Comparison of ENCODE assay signal across 9 mouse cellular contexts in genomic region chr1:72716926-72717325, GRCm38 (mm10). TPM values are rescaled to one million over a fixed set of nuclear protein-coding genes. Genes with fewer than 3 reads are reported as not detected.
DNase-seq lines count a peak whose midpoint lies in the region; ATAC-seq and TF ChIP-seq lines count a peak whose summit lies in the region.
"Had no signal": no experiment of that assay in that cellular context is flagged by ENCODE, and none has a peak within 500 bp of the region (broad histone marks: within the 10 kb centered on the region; RNA-seq: fewer than 3 reads in every experiment).

No protein-coding gene starts in this region.

- no peaks in the 10 kb centered on the region for H3K27me3 ChIP-seq in kidney, embryonic 15.5 days
- no peaks in the 10 kb centered on the region for H3K27me3 ChIP-seq in forebrain, embryonic 13.5 days
- H3K27me3 ChIP-seq in intestine, embryonic 15.5 days (replicated peaks) = no peaks in the 10 kb centered on the region
- no peaks in the 10 kb centered on the region for H3K27me3 ChIP-seq in midbrain, embryonic 13.5 days
- H3K27me3 ChIP-seq in stomach, postnatal 0 days (ENCODE audit: control insufficient read depth, insufficient read depth, low read length) = no peaks in the 10 kb centered on the region
- H3K27me3 ChIP-seq: neural tube, embryonic 13.5 days had no signal

- intact Hi-C loops in left cerebral cortex, postnatal 25 days (cut with DNase I) = loop anchor here (1.0 kb wide), 1 partner anchor 138 kb away; no protein-coding TSS in a partner anchor

- H3K4me3 ChIP-seq in kidney, embryonic 15.5 days (replicated peaks) = no peak overlapping the region
- H3K4me3 ChIP-seq in forebrain, embryonic 13.5 days = no peak overlapping the region
- no peak overlapping the region for H3K4me3 ChIP-seq in intestine, embryonic 15.5 days (replicated peaks)
- H3K4me3 ChIP-seq in midbrain, embryonic 13.5 days (replicated peaks) = no peak overlapping the region
- no peak overlapping the region for H3K4me3 ChIP-seq in stomach, postnatal 0 days (ENCODE audit: low read depth, low read length)
- H3K4me3 ChIP-seq: neural tube, embryonic 13.5 days had no signal

- H3K27ac ChIP-seq in kidney, embryonic 15.5 days = no peak overlapping the region
- H3K27ac ChIP-seq in forebrain, embryonic 13.5 days = no peak overlapping the region
- H3K27ac ChIP-seq in intestine, embryonic 15.5 days = no peak overlapping the region
- no peak overlapping the region for H3K27ac ChIP-seq in midbrain, embryonic 13.5 days
- no peak overlapping the region for H3K27ac ChIP-seq in stomach, postnatal 0 days (replicated peaks)
- H3K27ac ChIP-seq: neural tube, embryonic 13.5 days had no signal

- TF ChIP-seq CTCF in stomach, postnatal 0 days (IDR thresholded peaks at IDR 0.05; ENCODE audit: low read depth) = peak; percentile 99

- peaks cover 24% of the 10 kb centered on the region for H3K4me1 ChIP-seq in kidney, embryonic 15.5 days
- peaks cover 22% of the 10 kb centered on the region for H3K4me1 ChIP-seq in forebrain, embryonic 13.5 days
- H3K4me1 ChIP-seq in intestine, embryonic 15.5 days (replicated peaks) = peaks cover 7% of the 10 kb centered on the region; the same call in 1 of the 2 replicates
- H3K4me1 ChIP-seq in midbrain, embryonic 13.5 days (replicated peaks) = peaks cover 29% of the 10 kb centered on the region
- 0 out of 2 replicates have a peak, but pooled peaks cover 3% of the 10 kb centered on the region for H3K4me1 ChIP-seq in stomach, postnatal 0 days (replicated peaks; ENCODE audit: control insufficient read depth, insufficient read depth)

- peaks cover 51% of the 10 kb centered on the region for H3K36me3 ChIP-seq in kidney, embryonic 15.5 days
- peaks cover 45% of the 10 kb centered on the region for H3K36me3 ChIP-seq in forebrain, embryonic 13.5 days (ENCODE audit: poor library complexity, severe bottlenecking)
- peaks cover 14% of the 10 kb centered on the region for H3K36me3 ChIP-seq in intestine, embryonic 15.5 days
- peaks cover 40% of the 10 kb centered on the region for H3K36me3 ChIP-seq in midbrain, embryonic 13.5 days
- H3K36me3 ChIP-seq in stomach, postnatal 0 days (ENCODE audit: control insufficient read depth, insufficient read depth, low read length) = peaks cover 10% of the 10 kb centered on the region; the same call in 1 of the 2 replicates

- peak; percentile 77 for DNase-seq in kidney, adult 18-20 months
- peak; percentile 81 for DNase-seq in c-Kit-positive CD71-positive TER-119-positive erythroid progenitor cells, embryonic 14.5 days (ENCODE audit: low spot score)
- peak; percentile 75 to 76 for DNase-seq in left cerebral cortex, postnatal 25 days (ENCODE audit: low spot score in 2 of 2)
- peak; percentile 80 for DNase-seq in stomach, postnatal 0 days (ENCODE audit: low spot score)

- H3K9me3 ChIP-seq in kidney, embryonic 15.5 days (replicated peaks) = no peaks in the 10 kb centered on the region
- H3K9me3 ChIP-seq in forebrain, embryonic 13.5 days (replicated peaks) = no peaks in the 10 kb centered on the region
- H3K9me3 ChIP-seq in intestine, embryonic 15.5 days = no peaks in the 10 kb centered on the region
- no peaks in the 10 kb centered on the region for H3K9me3 ChIP-seq in midbrain, embryonic 13.5 days
- no peaks in the 10 kb centered on the region for H3K9me3 ChIP-seq in stomach, postnatal 0 days (ENCODE audit: control insufficient read depth, low read length)
- H3K9me3 ChIP-seq: neural tube, embryonic 13.5 days had no signal

- ATAC-seq in kidney, embryonic 15.5 days (replicated peaks; ENCODE audit: low FRiP score) = no peak
- peak; percentile 56 for ATAC-seq in forebrain, embryonic 13.5 days
- peak; percentile 41; the same call in 1 of the 2 replicates for ATAC-seq in intestine, embryonic 15.5 days
- peak; percentile 44 for ATAC-seq in midbrain, embryonic 13.5 days
- ATAC-seq in stomach, postnatal 0 days (ENCODE audit: low FRiP score, low TSS enrichment) = peak; percentile 45; the same call in 1 of the 2 replicates

- WGBS in kidney, embryonic 15.5 days = 14% methylated on average over 5 of the region's 5 CpGs
- 8% methylated on average over 5 of the region's 5 CpGs for WGBS in forebrain, embryonic 13.5 days
- 10% methylated on average over 5 of the region's 5 CpGs for WGBS in intestine, embryonic 15.5 days
- WGBS in midbrain, embryonic 13.5 days = 10% methylated on average over 5 of the region's 5 CpGs
- WGBS in stomach, postnatal 0 days = 8% methylated on average over 5 of the region's 5 CpGs

- H3K4me2 ChIP-seq in kidney, embryonic 15.5 days = no peak overlapping the region
- H3K4me2 ChIP-seq in forebrain, embryonic 13.5 days = no peak overlapping the region
- no peak overlapping the region for H3K4me2 ChIP-seq in intestine, embryonic 15.5 days (replicated peaks)
- no peak overlapping the region for H3K4me2 ChIP-seq in midbrain, embryonic 13.5 days (replicated peaks)
- H3K4me2 ChIP-seq in stomach, postnatal 0 days (replicated peaks; ENCODE audit: low read depth) = no peak overlapping the region
- H3K4me2 ChIP-seq: neural tube, embryonic 13.5 days had no signal

- H3K9ac ChIP-seq in kidney, embryonic 15.5 days = no peak overlapping the region
- H3K9ac ChIP-seq in forebrain, embryonic 13.5 days = no peak overlapping the region
- no peak overlapping the region for H3K9ac ChIP-seq in intestine, embryonic 15.5 days
- H3K9ac ChIP-seq in midbrain, embryonic 13.5 days (replicated peaks) = no peak overlapping the region
- H3K9ac ChIP-seq in stomach, postnatal 0 days (ENCODE audit: low read length) = no peak overlapping the region
- H3K9ac ChIP-seq: neural tube, embryonic 13.5 days had no signal

- TF ChIP-seq EP300 in stomach, postnatal 0 days (optimal IDR thresholded peaks at IDR 0.05) = no peak

RNA-seq across cellular contexts. Expression of gene Rpl37a, which starts 5.8 kb away (rescaled TPM):
- polyA plus RNA-seq in kidney, embryonic 15.5 days (2015; fragmentation: Nextera tagmentation; extraction: Ambion mirVana) = 1,899 and 2,168 TPM in 2 replicates
- 1,396 and 1,648 TPM in 2 replicates for polyA plus RNA-seq in forebrain, embryonic 13.5 days (2015; fragmentation: Nextera tagmentation; extraction: Ambion mirVana)
- polyA plus RNA-seq in intestine, embryonic 15.5 days (2015; fragmentation: Nextera tagmentation; extraction: Ambion mirVana) = 1,771 and 1,885 TPM in 2 replicates
- 100 to 1,000 TPM; 500 to 511 TPM for total RNA-seq in left cerebral cortex, postnatal 25 days (2021)
- polyA plus RNA-seq in midbrain, embryonic 13.5 days (2015; fragmentation: Nextera tagmentation; extraction: Ambion mirVana) = 1,218 and 1,294 TPM in 2 replicates
- polyA plus RNA-seq in stomach, postnatal 0 days (2015; fragmentation: Nextera tagmentation; extraction: Ambion mirVana) = 2,096 and 2,231 TPM in 2 replicates

RNA-seq across cellular contexts. Expression of gene Ankar, which starts 16.5 kb away (rescaled TPM):
- not detected in 2 replicates for polyA plus RNA-seq in kidney, embryonic 15.5 days (2015; fragmentation: Nextera tagmentation; extraction: Ambion mirVana)
- polyA plus RNA-seq in forebrain, embryonic 13.5 days (2015; fragmentation: Nextera tagmentation; extraction: Ambion mirVana) = not detected in 2 replicates
- polyA plus RNA-seq in intestine, embryonic 15.5 days (2015; fragmentation: Nextera tagmentation; extraction: Ambion mirVana) = not detected in 2 replicates
- total RNA-seq in left cerebral cortex, postnatal 25 days (2021) = not detected
- not detected in 2 replicates for polyA plus RNA-seq in midbrain, embryonic 13.5 days (2015; fragmentation: Nextera tagmentation; extraction: Ambion mirVana)
- not detected in 2 replicates for polyA plus RNA-seq in stomach, postnatal 0 days (2015; fragmentation: Nextera tagmentation; extraction: Ambion mirVana)
- polyA plus RNA-seq: neural tube, embryonic 13.5 days had no signal
